Mouse (Mus musculus): ENCODE measurements at regions not wholly inside any gene's neighbourhood (a gene's known extent, or its start where the extent isn't known, plus 50 kb on each side); places are given as distances from the start of the nearest gene placed in this dataset.

DNA sequence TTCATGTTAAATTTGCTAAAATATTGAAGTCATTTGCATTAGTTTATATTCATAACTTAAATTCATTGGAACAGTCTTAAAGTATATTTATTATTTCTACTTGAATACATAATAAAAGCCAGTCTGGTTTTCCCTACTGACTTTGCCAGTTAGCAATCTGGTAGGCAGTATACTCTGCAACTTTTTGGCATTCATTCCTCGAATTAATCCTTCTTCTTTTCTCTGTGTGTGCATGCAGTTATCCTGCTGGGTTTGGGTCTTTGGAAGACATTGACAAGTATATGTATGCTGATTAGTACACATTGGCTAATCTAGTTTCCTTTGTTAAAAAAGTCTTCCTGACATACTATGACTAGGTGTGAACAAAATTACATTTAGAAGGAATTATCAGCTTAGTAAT is 336.1 kb upstream of the Alcam start:
- no peak for DNase-seq (ENCODE audit: inconsistent age in 2 of 2, low spot score in 1 of 2)

GRCm38 (mm10) chr16:52747744-52748143 is 293.9 kb upstream of the Alcam start:
- no peak for DNase-seq (ENCODE audit: inconsistent age in 2 of 2, low spot score in 1 of 2)

DNA sequence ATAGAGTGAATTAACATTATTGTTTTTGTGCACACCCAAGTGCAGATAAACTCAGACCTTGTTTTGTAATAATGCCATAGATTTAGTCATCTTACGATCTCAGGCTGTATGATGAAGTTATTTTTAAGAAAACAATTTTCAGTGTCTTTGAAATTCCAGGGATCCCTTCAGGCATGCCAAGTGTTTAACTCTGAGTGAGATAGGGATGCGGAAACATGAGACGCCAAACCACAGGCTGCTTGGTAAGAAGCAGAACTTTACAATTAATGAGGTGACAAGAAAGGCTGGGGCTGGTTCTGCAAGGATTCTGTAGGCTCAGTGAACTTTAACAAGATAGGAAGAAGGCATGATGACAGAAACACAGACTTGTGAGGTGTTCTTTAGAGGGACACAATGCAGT is 292.3 kb upstream of the Alcam start:
- no peak for DNase-seq (ENCODE audit: inconsistent age in 2 of 2, low spot score in 1 of 2)

DNA sequence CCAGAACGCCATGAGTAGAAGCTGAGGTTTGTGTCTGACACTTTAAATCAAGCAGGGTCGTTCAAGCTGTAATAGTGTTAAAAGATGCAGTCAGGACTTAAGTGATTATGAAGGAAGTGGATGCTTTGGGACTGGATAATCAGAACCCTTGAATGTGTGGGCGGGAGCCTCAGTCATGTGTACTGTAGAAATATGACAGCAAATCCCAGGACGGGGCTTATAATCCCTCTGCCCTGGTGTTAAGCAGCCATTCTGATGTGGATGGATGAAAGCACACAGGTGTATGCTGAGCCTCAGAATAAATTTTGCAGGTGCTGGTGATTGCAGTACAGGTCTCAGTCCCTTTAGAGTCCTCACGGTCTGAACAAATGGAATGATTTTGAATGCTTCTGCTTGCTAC is 290.8 kb upstream of the Alcam start:
- DNase-seq (ENCODE audit: inconsistent age in 2 of 2, low spot score in 1 of 2): no peak

GRCm38 (mm10) chr16:52742166-52742565 is 288.3 kb upstream of the Alcam start:
- DNase-seq (ENCODE audit: inconsistent age in 2 of 2, low spot score in 1 of 2): no peak

DNA sequence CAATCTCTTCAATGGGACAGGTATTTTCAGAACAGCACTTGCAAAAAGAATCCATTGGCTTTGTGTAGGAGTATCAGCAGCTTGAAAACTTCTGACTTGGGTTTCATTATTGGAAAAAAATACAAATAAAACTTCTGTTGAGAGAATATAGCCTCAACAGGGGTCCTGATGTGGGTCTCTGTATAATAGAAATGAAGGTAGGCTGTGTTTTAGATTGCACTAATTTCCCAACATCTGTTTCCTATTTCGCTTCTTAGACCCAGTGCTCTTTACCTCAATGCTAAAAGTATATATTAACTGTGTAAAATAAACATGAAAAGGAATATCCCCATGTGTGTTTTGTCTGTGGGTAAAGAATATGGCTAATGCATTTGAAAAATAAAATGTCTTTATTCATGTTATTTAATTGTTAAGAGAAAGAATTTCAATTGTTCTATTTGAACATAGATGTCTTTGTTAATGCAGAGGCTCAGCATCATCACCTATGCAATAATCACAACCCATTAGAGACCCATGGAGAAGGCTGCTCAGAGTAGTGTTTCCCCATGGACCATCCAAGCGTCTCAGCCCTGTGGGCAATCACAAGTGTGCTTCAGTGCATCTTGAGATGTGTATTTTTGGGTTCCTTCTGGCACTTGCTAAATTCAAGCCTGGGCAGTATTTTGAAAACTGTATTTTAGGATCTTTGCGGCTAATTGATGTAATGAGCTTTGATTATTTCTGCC is 272.4 kb upstream of the Alcam start:
- no peak for DNase-seq (ENCODE audit: inconsistent age in 2 of 2, low spot score in 1 of 2)

GRCm38 (mm10) chr16:52718231-52718932 is 264.5 kb upstream of the Alcam start:
- DNase-seq (ENCODE audit: inconsistent age in 2 of 2, low spot score in 1 of 2): no peak

- DNase-seq (ENCODE audit: inconsistent age in 2 of 2, low spot score in 1 of 2): no peak
Measured at GRCm38 (mm10) chr16:52690272-52690671, 236.4 kb upstream of the Alcam start.

GRCm38 (mm10) chr16:52654825-52655224 is 201.0 kb upstream of the Alcam start:
- DNase-seq (ENCODE audit: inconsistent age in 2 of 2, low spot score in 1 of 2): no peak
